Mouse (Mus musculus) embryonic fibroblast, embryonic 13.5 days (primary cell): Measurements from ENCODE around the gene Dhx38.

Experiments used
- CTCF ChIP-seq: IDR thresholded peaks from 2 replicates; pipeline ENCODE4 v1.5.1; 2011; ENCODE audit warnings: mild to moderate bottlenecking, control low read depth, low read length, moderate library complexity, borderline replicate concordance; ENCODE audit not compliant: insufficient read depth
- POLR2A ChIP-seq: IDR thresholded peaks from 2 replicates; pipeline ENCODE4 v1.6.1; 2011; ENCODE audit warnings: low read depth, mild to moderate bottlenecking, control low read depth, low read length, moderate library complexity

DNA sequence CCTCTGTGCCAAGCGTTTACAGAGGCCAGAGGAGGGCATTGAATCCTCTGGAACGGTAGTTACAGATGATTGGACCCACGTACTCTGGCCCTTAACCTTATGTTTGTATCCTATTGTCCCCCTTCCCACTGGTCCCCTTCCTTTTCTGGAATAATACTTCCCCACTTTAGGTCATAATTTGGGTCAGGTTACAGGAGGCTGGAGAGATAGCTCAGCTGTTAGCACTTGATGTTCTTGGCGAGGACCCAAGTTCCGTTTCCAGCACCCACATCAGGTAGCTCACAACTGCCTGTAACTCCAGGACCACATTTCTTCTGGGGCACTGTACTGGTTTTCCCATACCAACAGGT is 43.5 kb upstream of the Dhx38 start:
- TF ChIP-seq POLR2A: no peak
- TF ChIP-seq CTCF: no peak
